Mouse (Mus musculus) cerebellum, adult 11-12 months (tissue): ENCODE data around the gene Cd86.

ENCODE experiments used
- DNase-seq: peaks from one replicate; pipeline ENCODE4 v3.0.0; 2022

The Cd86 gene

GRCm38 (mm10) chr16:36655199-36655598 is 10.7 kb downstream of the Cd86 start:
- DNase-seq: no peak

- no peak for DNase-seq
Measured at GRCm38 (mm10) chr16:36651174-36651766, 14.6 kb downstream of the Cd86 start.

- no peak for DNase-seq
Measured at GRCm38 (mm10) chr16:36650511-36650910, 15.4 kb downstream of the Cd86 start.

GRCm38 (mm10) chr16:36649304-36649703 is 16.6 kb downstream of the Cd86 start:
- no peak for DNase-seq

GRCm38 (mm10) chr16:36645124-36645523 is 20.8 kb downstream of the Cd86 start:
- DNase-seq: no peak

- DNase-seq: no peak
Measured at GRCm38 (mm10) chr16:36642696-36643046, 23.2 kb downstream of the Cd86 start.

GRCm38 (mm10) chr16:36641830-36642695 is 23.8 kb downstream of the Cd86 start:
- DNase-seq: no peak

- no peak for DNase-seq
Measured at GRCm38 (mm10) chr16:36640993-36641392, 24.9 kb downstream of the Cd86 start.

GRCm38 (mm10) chr16:36639812-36640504 is 25.9 kb downstream of the Cd86 start:
- DNase-seq: no peak

- DNase-seq: no peak
Measured at GRCm38 (mm10) chr16:36636800-36637199, 29.1 kb downstream of the Cd86 start.

GRCm38 (mm10) chr16:36634971-36635710 is 30.7 kb downstream of the Cd86 start:
- DNase-seq: no peak

GRCm38 (mm10) chr16:36634421-36634820 is 31.5 kb downstream of the Cd86 start:
- no peak for DNase-seq

- no peak for DNase-seq
Measured at GRCm38 (mm10) chr16:36632229-36632628, 33.7 kb downstream of the Cd86 start.

- no peak for DNase-seq
Measured at GRCm38 (mm10) chr16:36631607-36632006, 34.3 kb downstream of the Cd86 start.

GRCm38 (mm10) chr16:36627740-36628139 is 38.1 kb downstream of the Cd86 start:
- no peak for DNase-seq

- no peak for DNase-seq
Measured at GRCm38 (mm10) chr16:36626567-36627197, 39.2 kb downstream of the Cd86 start.

- DNase-seq: no peak
Measured at GRCm38 (mm10) chr16:36625909-36626308, 40.0 kb downstream of the Cd86 start.

GRCm38 (mm10) chr16:36622320-36622719 is 43.6 kb downstream of the Cd86 start:
- no peak for DNase-seq

- no peak for DNase-seq
Measured at GRCm38 (mm10) chr16:36621108-36621507, 44.8 kb downstream of the Cd86 start.

- no peak for DNase-seq
Measured at GRCm38 (mm10) chr16:36613701-36614100, 52.2 kb downstream of the Cd86 start.

- no peak for DNase-seq
Measured at GRCm38 (mm10) chr16:36602632-36603031, 63.2 kb downstream of the Cd86 start.

- no peak for DNase-seq
Measured at GRCm38 (mm10) chr16:36598265-36598664, 67.6 kb downstream of the Cd86 start.
